ENCODE assay signal across 10 mouse cellular contexts in genomic region chr5:42412296-42412695, GRCm38 (mm10).
DNase-seq lines count a peak whose midpoint lies in the region; ATAC-seq and TF ChIP-seq lines count a peak whose summit lies in the region.
"Had no signal": no experiment of that assay in that cellular context is flagged by ENCODE, and none has a peak within 500 bp of the region (broad histone marks: within the 10 kb centered on the region; RNA-seq: fewer than 3 reads in every experiment).

No protein-coding gene starts in this region.

- no peak overlapping the region for H3K9ac ChIP-seq in intestine, postnatal 0 days (ENCODE audit: low read depth, low read length)
- H3K9ac ChIP-seq in intestine, embryonic 16.5 days (ENCODE audit: low read depth, low read length) = no peak overlapping the region
- H3K9ac ChIP-seq: midbrain, embryonic 12.5 days had no signal

- no peak overlapping the region for H3K4me3 ChIP-seq in intestine, postnatal 0 days (ENCODE audit: low read depth, low read length)
- H3K4me3 ChIP-seq in intestine, embryonic 16.5 days (ENCODE audit: low read length) = no peak overlapping the region
- H3K4me3 ChIP-seq: midbrain, embryonic 12.5 days had no signal

- H3K36me3 ChIP-seq in intestine, postnatal 0 days (ENCODE audit: control insufficient read depth, insufficient read depth) = no peaks in the 10 kb centered on the region
- no peaks in the 10 kb centered on the region for H3K36me3 ChIP-seq in intestine, embryonic 16.5 days (ENCODE audit: control insufficient read depth, insufficient read depth, low read length)
- H3K36me3 ChIP-seq: midbrain, embryonic 12.5 days had no signal

- peak; percentile 2 for DNase-seq in thymus, postnatal 0 days (ENCODE audit: low spot score)
- DNase-seq in thymus, adult 18-20 months = no peak
- DNase-seq in embryo, embryonic 11.5 days (ENCODE audit: low read depth, low spot score) = peak; percentile 3
- no peak for DNase-seq in frontal cortex, postnatal 10 days (ENCODE audit: low spot score in 2 of 2)
- no peak for DNase-seq in thymus, postnatal 10 days (ENCODE audit: low spot score in 2 of 2)
- DNase-seq: adrenal gland, adult 8-10 months; gastrocnemius, postnatal 14 days had no signal

- peak; percentile 58 for TF ChIP-seq CTCF in intestine, postnatal 0 days (IDR thresholded peaks at IDR 0.05; ENCODE audit: low read depth)

- no peaks in the 10 kb centered on the region for H3K4me1 ChIP-seq in intestine, postnatal 0 days (replicated peaks; ENCODE audit: control insufficient read depth, insufficient read depth, low read length)
- no peaks in the 10 kb centered on the region for H3K4me1 ChIP-seq in intestine, embryonic 16.5 days (ENCODE audit: control insufficient read depth, insufficient read depth, low read length)
- H3K4me1 ChIP-seq: midbrain, embryonic 12.5 days had no signal

- no peak overlapping the region for H3K4me2 ChIP-seq in intestine, postnatal 0 days (replicated peaks; ENCODE audit: low read depth)
- H3K4me2 ChIP-seq in intestine, embryonic 16.5 days (ENCODE audit: low read depth, low read length) = no peak overlapping the region
- H3K4me2 ChIP-seq: midbrain, embryonic 12.5 days had no signal

- 18% methylated on average over 1 of the region's 1 CpGs for WGBS in intestine, postnatal 0 days
- WGBS in intestine, embryonic 16.5 days = 18% methylated on average over 1 of the region's 1 CpGs

- H3K9me3 ChIP-seq in intestine, postnatal 0 days (ENCODE audit: control insufficient read depth) = no peaks in the 10 kb centered on the region
- no peaks in the 10 kb centered on the region for H3K9me3 ChIP-seq in intestine, embryonic 16.5 days (ENCODE audit: control insufficient read depth, low read length)
- H3K9me3 ChIP-seq: midbrain, embryonic 12.5 days had no signal

- no peak overlapping the region for H3K27ac ChIP-seq in intestine, postnatal 0 days (ENCODE audit: low read depth, low read length)
- H3K27ac ChIP-seq in intestine, embryonic 16.5 days (ENCODE audit: low read length) = no peak overlapping the region
- H3K27ac ChIP-seq: midbrain, embryonic 12.5 days had no signal

- H3K27me3 ChIP-seq in intestine, postnatal 0 days (replicated peaks; ENCODE audit: control insufficient read depth, insufficient read depth, low read length) = no peaks in the 10 kb centered on the region
- no peaks in the 10 kb centered on the region for H3K27me3 ChIP-seq in intestine, embryonic 16.5 days (replicated peaks; ENCODE audit: control insufficient read depth, insufficient read depth, low read length)
- H3K27me3 ChIP-seq: midbrain, embryonic 12.5 days had no signal

- no peak for ATAC-seq in intestine, postnatal 0 days
- no peak for ATAC-seq in intestine, embryonic 16.5 days

Comparison
In these comparisons a context has a peak if more than half of its experiments do, and no peak if none do; other contexts are left out.
1. DNase-seq: peak in thymus, postnatal 0 days (single experiment) and embryo, embryonic 11.5 days (single experiment); none in thymus, adult 18-20 months (0 of 2), frontal cortex, postnatal 10 days (0 of 2) and thymus, postnatal 10 days (0 of 2).